Mouse (Mus musculus): ENCODE data around the gene Gatm. TPM values are rescaled to one million over a fixed set of nuclear protein-coding genes. Genes with fewer than 3 reads are reported as not detected.

Gene Gatm
- total RNA-seq (2023; ENCODE audit: inconsistent age), result 0.36 to 1.1 TPM (median 0.86 TPM) in 4 replicates

GRCm38 (mm10) chr2:122610746-122611653 is at the start of gene Gatm:
Gene Gatm (minus strand): TSS chr2:122611303.

DNA sequence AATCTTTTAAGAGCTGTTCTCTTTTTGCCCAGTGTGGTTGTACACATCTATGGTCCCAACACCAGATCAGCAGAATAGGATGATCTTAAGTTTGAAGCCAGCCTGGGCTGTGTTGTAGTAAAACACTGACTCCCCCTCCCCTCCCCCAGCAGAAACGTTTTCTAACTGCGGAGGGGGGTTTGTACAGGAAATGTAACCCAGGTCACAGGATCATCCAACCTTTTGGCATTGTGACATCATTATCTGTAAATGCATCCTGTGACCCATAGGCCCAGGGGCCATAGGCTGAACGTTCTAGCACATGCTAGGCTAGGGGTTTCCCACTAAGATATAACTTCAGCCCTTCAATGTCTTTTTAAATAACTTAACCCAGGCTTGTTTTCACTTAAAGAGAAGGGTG is 25.6 kb upstream of the Gatm start, which contains the start of gene AA467197:
TSS of gene AA467197 (plus strand) at position 301 of the 400 bp plus-strand sequence.

Other genes with a start within 250 kb of the Gatm start
- gene Shf, start 242.1 kb downstream of the Gatm start, total RNA-seq (2023; ENCODE audit: inconsistent age), result 4.1 to 5.4 TPM (median 4.3 TPM) in 4 replicates
- 112 to 139 TPM (median 116 TPM) in 4 replicates for gene Slc28a2, start 184.8 kb downstream of the Gatm start, total RNA-seq (2023; ENCODE audit: inconsistent age)
- 1.9 to 3.2 TPM (median 2.8 TPM) in 4 replicates for gene Gm14085, start 126.4 kb downstream of the Gatm start, total RNA-seq (2023; ENCODE audit: inconsistent age)
- gene AA467197, start 25.7 kb upstream of the Gatm start, total RNA-seq (2023; ENCODE audit: inconsistent age), result 3.9 to 8.6 TPM (median 6.8 TPM) in 4 replicates
- gene Slc30a4, start 91.4 kb upstream of the Gatm start, total RNA-seq (2023; ENCODE audit: inconsistent age), result 11.9 to 14.7 TPM (median 12.9 TPM) in 4 replicates
- gene Bloc1s6, start 127.2 kb upstream of the Gatm start, total RNA-seq (2023; ENCODE audit: inconsistent age), result 28.2 to 32.2 TPM (median 30.1 TPM) in 4 replicates
- 0.51 to 0.81 TPM in 2 of 4 replicates, not detected in the others for gene Sqor, start 153.9 kb upstream of the Gatm start, total RNA-seq (2023; ENCODE audit: inconsistent age)